Mouse (Mus musculus): Measurements from ENCODE around the gene Ankrd55.

The Ankrd55 gene

GRCm38 (mm10) chr13:112288225-112289178 lies at the start of gene Ankrd55:
TSS of gene Ankrd55 (plus strand) at chr13:112288451.
- peak; percentile 79 for ATAC-seq (ENCODE audit: insufficient number of reproducible peaks, low FRiP score, low TSS enrichment)

DNA sequence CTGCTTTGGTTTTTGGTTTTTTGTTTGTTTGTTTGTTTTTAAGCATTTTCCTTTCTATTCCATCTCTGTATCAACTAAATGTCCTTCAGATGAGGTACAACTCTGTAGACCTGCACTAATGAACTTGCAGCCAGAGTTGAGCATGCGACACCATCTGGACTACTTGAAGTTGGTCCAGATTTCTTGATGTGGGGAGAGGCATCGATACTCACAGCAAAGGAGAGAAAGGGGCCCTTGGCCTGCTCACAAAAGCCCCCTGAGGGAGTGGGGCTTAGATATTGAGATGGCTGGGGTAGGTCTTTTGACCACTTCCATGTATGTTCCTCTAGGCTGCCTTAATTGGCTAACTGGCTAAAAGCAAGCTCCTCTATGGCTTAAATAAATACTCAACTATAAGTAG lies 49.0 kb upstream of the Ankrd55 start:
- ATAC-seq (ENCODE audit: insufficient number of reproducible peaks, low FRiP score, low TSS enrichment), result no peak

DNA sequence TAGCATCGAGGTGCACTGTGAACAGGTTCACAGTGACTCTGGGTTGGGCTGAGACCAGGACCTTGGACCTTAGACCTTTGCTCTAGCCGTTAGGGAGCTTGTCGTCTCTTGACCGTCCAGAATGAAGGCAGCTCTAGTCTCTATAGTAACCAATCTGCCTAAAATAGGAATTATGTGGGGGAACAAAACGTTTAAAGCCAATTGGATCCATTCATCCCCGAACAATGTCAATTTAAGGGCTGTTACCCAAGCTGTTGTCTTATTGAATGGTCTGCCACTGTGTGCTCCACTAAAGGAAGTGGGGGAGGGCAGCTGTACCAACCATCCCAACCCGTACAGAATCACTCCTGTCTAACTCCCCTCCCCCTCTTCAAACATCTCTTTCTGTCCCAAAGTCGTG lies 46.8 kb upstream of the Ankrd55 start:
- no peak for ATAC-seq (ENCODE audit: insufficient number of reproducible peaks, low FRiP score, low TSS enrichment)

- no peak for ATAC-seq (ENCODE audit: insufficient number of reproducible peaks, low FRiP score, low TSS enrichment)
Observed at GRCm38 (mm10) chr13:112245131-112245530, 43.1 kb upstream of the Ankrd55 start.

GRCm38 (mm10) chr13:112251433-112251832 lies 36.8 kb upstream of the Ankrd55 start:
- no peak for ATAC-seq (ENCODE audit: insufficient number of reproducible peaks, low FRiP score, low TSS enrichment)

- no peak for ATAC-seq (ENCODE audit: insufficient number of reproducible peaks, low FRiP score, low TSS enrichment)
Observed at GRCm38 (mm10) chr13:112252012-112252411, 36.2 kb upstream of the Ankrd55 start.

DNA sequence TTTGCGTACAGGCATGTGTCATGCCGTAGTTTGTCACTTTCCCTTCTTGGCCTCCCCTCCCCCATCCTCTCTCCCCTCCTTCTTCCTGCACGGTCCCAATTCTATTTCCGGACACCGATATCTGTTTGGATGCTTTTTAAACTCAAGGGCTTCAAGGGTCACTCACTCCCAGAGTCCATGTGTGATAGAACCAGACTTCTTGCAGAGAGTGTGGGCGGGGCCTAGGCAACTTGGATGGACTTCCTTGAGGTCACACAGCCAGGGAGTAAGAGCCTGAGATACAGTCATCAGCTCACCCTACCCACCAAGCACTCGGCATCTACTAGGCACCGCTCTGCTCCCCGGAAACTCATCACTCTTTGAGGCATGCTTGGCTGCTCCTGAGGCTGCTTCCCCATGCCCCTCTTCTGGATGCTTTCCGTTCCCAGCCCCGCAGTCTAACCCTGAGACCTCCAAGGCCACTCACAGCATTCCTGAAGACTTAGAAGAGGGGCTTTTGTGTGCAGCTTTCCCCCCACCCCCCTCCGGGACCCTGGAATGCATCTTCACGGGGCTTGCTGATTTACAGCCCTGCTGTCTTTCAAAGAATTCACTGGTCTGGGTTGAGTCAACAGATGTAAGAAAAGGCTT lies 35.1 kb upstream of the Ankrd55 start:
- no peak for ATAC-seq (ENCODE audit: insufficient number of reproducible peaks, low FRiP score, low TSS enrichment)

DNA sequence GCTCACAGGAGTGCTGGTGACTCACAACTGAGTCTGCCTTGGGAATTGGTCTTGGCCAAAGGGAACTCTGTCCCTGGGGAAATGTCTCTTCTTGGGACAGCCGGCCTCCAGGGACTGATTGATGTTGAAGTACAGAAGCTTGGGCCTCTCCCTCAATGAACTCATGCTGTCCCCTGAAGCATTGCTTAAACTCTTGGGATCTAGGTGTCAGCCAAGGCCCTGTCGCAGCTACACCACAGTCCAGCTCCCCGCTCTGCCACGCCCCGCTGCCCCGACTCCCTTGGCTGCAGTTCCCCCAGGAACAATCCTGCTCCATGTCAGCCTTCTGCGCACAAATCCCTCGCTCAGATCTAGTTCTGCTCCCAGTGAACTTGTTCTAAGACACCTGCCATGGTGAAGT lies 34.1 kb upstream of the Ankrd55 start:
- ATAC-seq (ENCODE audit: insufficient number of reproducible peaks, low FRiP score, low TSS enrichment), result no peak

GRCm38 (mm10) chr13:112255862-112256261 lies 32.4 kb upstream of the Ankrd55 start:
- ATAC-seq (ENCODE audit: insufficient number of reproducible peaks, low FRiP score, low TSS enrichment), result no peak

- ATAC-seq (ENCODE audit: insufficient number of reproducible peaks, low FRiP score, low TSS enrichment), result no peak
Observed at GRCm38 (mm10) chr13:112258478-112258877, 29.8 kb upstream of the Ankrd55 start.

GRCm38 (mm10) chr13:112259398-112259797 lies 28.9 kb upstream of the Ankrd55 start:
- peak; percentile 81 for ATAC-seq (ENCODE audit: insufficient number of reproducible peaks, low FRiP score, low TSS enrichment)

DNA sequence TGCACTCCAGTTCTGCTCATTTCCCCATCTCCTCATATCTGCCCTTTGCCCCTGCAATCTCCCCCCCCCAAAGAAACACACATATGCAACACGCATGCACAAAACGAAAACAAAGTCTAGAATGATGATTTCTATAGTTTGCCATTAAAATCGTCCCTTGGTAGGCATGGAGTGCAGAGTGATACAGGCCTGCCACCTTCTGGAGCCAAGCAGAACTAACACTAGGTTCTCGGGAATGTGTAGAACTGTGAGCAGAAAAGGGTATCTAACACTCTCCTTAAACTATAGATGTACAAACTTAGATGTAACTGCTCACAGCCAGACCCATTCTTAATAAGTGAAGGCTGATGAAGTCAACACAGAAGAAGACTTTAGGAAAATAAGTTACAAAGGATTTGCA lies 23.6 kb upstream of the Ankrd55 start:
- ATAC-seq (ENCODE audit: insufficient number of reproducible peaks, low FRiP score, low TSS enrichment), result peak; percentile 74; the same call in 1 of the 2 replicates

DNA sequence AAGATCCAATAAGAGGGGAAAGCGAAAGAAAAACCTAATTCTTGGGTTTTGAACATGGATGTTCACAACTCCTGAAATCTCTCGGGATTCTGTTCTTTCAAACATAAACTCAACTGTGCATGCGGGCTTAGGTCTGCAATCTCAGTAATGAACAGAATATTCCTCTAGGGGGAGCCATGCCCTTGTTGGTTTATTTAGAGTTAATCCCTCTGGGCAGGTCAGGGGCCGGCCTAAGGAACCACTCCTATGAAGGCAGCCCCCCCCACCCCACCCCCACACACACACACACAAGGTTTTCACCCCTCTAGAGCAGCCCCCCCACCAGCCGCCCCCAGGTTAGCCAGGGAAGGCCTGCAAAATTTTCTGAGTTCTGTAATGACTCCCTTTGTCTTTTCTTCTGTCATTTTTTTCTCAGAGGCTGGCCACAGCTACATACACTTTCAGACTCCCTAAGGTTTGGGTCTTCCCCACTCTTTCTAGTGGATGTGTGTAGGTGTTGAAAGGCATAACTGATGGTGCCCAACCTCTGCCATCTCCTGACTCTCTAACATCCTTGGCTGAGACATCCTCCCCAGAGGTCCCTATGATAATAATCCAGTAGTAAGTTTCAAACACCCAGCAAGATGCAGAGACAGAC lies 16.2 kb upstream of the Ankrd55 start:
- ATAC-seq (ENCODE audit: insufficient number of reproducible peaks, low FRiP score, low TSS enrichment), result no peak

GRCm38 (mm10) chr13:112274636-112275035 lies 13.6 kb upstream of the Ankrd55 start:
- ATAC-seq (ENCODE audit: insufficient number of reproducible peaks, low FRiP score, low TSS enrichment), result no peak

DNA sequence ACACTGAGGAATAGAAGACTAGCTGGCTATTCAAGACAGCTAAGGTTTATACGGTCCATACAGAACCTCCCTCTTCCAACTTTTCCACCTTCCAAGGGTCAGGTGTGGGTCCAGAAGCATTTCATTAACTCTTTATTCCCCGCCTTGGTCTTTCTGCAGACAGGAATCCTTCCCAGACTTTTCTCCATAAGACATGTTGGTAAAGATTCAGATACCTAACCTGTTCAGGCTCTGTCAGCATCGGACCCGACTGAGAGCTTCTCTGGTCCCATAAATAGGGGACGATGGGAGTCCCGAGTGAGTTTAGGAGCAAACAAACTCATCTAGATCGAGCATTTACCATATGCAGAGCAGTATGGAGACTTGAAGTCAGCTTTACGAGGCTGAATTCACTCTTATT lies 12.3 kb upstream of the Ankrd55 start:
- no peak for ATAC-seq (ENCODE audit: insufficient number of reproducible peaks, low FRiP score, low TSS enrichment)

- ATAC-seq (ENCODE audit: insufficient number of reproducible peaks, low FRiP score, low TSS enrichment), result no peak
Observed at GRCm38 (mm10) chr13:112277544-112277943, 10.7 kb upstream of the Ankrd55 start.

DNA sequence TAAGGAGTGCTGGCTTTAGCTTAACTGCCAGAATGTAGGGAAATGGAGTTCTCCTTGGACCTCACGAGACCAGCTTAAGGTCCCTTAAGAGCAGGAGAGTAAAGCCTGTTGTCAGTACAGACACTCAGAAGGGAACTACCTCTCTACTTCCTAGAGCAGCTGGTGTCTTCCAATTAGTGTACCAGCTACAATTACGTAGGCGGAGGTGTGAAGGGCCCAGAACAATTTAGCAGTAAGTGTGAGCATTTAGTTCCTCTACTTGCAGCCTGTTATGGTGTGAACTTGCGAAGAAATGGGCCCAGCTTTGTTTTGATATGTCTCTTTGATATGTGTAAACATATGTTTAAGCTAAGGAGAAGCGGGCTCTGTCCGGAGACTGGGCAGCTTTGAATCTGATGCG lies 10.0 kb upstream of the Ankrd55 start:
- ATAC-seq (ENCODE audit: insufficient number of reproducible peaks, low FRiP score, low TSS enrichment), result no peak

- ATAC-seq (ENCODE audit: insufficient number of reproducible peaks, low FRiP score, low TSS enrichment), result no peak
Observed at GRCm38 (mm10) chr13:112287135-112287534, 1.1 kb upstream of the Ankrd55 start.

GRCm38 (mm10) chr13:112287571-112288224 lies 553 bp upstream of the Ankrd55 start:
- peak; percentile 2; the same call in 1 of the 2 replicates for ATAC-seq (ENCODE audit: insufficient number of reproducible peaks, low FRiP score, low TSS enrichment)

DNA sequence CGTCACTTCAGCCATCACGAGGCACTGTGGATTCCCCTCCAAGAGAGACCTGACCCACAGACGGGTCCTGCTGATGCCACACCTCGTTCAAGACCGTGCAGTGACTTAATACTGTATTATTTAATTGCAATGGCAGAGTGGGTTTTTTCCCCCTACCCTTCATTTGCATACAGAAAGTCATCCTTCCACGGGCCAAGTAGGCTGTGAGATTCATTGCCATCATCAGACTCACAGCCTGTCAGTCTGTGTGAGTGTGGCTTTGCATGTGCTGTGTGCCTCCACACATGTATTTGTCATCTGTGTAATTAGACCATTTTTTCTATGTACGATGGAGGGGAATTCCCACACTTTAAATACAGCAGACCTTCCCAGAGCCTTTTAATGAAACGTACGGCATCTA lies 1.1 kb downstream of the Ankrd55 start:
- no peak for ATAC-seq (ENCODE audit: insufficient number of reproducible peaks, low FRiP score, low TSS enrichment)

DNA sequence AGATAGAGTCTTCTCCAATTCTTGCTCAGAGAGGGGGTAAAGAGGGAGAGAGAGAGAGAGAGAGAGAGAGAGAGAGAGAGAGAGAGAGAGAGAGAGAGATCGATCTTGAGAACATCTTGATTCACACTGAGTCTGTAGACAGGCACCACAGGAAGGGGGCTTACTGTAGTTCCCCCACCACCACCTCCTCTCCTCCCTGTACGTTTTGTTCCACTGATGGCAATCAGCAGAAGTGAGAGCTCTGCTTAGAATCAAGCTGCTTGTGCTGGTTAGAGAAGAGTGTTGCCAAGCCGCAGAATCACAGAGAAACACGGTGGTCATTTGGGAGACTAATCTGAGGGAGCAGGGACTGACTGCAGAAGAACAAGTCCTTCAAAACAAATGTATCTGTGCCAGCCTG lies 1.7 kb downstream of the Ankrd55 start:
- no peak for ATAC-seq (ENCODE audit: insufficient number of reproducible peaks, low FRiP score, low TSS enrichment)

Measured in cerebellum, adult (tissue).